Mouse (Mus musculus) CD8-positive naive resting alpha-beta T cell, adult 2 months (primary cell): ENCODE measurements at regions not wholly inside any gene's neighbourhood (a gene's known extent, or its start where the extent isn't known, plus 50 kb on each side); places are given as distances from the start of the nearest gene placed in this dataset.

Experiments
- DNase-seq, 2 experiments: peaks; one replicate each; pipeline ENCODE4 v3.0.0; 2022; ENCODE audit warnings: low read depth in 2 of 2, low spot score in 2 of 2

DNA sequence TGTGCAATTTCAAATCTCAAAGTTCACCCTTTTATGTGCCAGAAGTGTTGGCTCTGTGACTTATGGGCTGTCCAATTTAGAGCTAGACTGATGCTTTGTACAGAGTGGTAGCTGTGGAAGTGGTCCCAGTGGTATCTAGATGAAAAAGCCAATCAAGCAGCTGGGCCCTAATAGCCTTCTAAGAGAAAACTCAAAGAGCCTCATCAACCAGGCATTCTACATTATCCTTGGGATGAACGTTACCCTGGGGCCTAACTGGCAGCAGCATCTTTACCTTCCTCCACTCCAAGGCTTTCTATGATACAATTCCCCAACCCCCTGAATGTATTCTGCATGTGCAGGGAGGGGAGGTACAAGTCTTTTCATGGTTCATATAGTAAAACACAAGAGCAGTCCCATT is 140.4 kb downstream of the Gm11146 start:
- no peak for DNase-seq

DNA sequence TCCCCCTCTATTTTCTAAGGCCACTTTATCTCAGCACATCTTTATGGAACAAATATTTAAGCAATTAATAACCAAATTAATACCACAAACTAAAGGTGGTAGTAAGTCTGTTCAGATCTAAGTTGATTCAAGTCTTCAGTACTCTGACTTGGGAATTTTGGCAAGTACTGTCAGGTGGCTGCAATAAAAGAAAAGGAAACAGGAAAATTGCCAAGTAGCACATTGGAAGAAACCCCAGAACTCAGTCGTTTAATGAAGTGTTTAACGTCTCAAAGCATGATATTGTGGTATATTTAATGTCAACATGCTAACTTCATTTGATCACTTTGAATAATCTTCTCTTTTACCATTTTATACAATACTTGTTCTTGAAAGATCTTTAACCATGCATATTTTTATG is 142.2 kb downstream of the Gm11146 start:
- DNase-seq, result no peak

DNA sequence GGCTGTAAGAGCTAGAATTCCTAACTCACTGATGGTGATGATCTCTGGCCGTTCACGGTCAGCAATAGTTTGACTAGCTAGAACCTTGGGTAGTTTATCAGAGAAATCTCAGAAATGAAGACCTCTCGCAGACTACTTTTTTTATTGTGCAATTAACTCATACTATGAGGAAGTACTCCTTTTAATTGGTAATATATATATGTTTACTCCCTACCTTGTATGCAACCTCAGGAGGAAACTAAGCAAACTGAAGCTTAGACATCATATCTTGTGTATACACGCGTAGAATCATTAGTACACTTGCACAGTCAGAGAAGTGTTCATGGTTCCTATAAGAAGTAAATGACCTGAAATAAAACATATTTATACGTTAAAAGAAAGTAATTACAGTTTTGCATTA is 157.2 kb downstream of the Gm11146 start:
- no peak for DNase-seq

DNA sequence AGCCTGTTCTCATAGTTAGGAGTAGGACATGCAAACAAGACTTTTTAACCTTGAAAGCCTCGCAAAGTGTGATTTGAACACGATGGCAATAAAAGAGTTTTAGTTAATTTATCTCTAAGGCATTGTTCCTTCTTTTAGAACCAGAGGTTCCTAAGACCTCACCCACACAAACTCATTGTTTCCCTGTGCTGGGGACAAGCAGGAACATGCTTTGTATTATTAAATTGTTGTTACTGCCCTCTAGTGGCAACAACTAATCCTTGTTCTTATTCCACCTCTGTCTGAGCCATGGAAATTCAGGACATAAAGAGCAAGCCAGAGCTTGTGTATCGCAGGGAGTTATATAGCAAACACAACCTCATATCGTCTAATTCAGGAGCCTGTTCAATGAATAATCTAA is 157.9 kb downstream of the Gm11146 start:
- no peak for DNase-seq

GRCm38 (mm10) chr16:77443318-77443717 is 158.6 kb downstream of the Gm11146 start:
- no peak for DNase-seq

GRCm38 (mm10) chr16:77442866-77443265 is 159.0 kb downstream of the Gm11146 start:
- no peak for DNase-seq

DNA sequence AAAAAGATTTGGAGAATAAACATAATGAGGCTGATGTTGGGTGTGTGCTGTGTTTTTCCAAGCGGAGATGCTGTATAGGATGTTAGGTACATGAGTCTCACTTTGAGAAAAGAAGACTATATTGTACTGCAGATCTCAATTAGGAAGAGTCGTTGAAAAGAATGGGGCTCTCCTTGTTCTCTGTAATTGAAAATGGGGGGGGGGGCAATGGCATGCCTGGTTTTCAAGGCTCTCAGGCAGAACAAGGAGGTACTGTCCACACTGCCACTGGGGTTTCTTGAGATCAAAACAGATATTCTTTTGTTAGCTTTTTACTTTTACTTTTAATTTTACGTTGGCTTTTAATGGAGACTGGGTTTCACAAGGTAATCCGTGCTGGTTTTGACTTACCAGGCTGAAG is 170.5 kb downstream of the Gm11146 start:
- no peak for DNase-seq

DNA sequence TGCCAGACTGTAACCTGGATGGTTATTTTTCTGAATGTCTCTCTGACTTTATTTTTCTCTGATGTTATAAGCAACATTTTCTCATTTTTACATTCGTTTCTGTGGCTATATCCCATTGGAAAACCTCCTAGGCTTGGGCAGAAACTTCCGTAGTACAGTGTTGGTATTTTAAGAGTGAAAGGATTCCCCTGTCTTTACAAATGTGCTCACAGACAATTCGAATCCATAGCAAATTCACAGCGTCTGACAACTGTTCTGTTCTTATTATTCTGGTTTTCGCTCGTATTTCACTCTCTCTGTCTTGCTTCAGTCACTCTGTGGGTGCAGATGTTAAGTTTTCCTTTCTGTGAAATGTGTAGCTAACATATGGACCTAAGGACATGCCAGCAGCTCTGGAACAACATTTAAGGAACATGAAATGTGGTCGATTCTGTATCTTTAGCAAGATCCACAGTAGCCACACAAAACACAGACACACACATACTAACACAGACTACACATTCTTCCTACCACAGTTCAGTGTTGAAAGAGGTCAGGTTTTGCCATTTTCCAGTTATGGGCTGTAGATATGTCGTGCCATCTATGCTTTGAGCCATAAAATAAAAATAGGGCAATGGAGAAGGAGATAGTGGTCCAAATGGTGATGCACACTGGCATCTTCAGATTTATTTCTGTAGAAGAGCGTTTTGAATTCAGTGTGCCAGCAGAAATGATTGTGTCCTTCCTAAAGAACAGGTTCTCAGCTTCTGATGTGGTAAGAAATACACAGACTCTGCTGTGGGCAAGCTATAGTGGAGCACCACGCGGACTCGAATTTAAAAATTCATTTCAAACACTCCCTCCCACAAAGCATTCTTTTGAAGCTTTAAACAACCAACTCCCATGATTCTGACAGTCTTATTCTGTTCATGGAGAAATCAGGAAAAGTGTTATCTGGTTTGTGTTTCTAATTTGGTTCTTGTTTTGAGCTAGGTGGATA is 179.2 kb downstream of the Gm11146 start:
- no peak for DNase-seq

DNA sequence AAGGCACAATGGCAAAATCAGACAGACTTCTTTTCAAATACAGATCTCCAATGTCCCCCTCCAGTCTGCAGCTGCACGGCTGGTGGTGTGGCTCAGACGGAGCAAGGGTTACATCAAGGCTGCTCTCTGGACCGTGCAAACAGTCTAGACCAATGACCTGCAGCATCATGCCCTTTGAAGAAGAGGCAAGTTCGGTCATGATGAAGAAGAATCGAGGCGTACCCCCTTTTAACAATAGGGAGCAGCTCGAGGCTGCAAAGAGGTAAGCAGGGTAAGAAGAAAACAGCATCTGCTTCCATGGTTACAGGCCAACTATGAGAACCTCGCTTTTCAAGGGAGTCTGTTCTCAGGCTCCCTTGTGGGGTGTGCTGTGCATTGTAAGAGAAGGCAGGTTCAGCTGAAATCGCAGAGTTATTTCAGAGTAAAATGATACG is 180.3 kb downstream of the Gm11146 start:
- no peak for DNase-seq

- no peak for DNase-seq
Observed at GRCm38 (mm10) chr16:77421001-77421400, 180.9 kb downstream of the Gm11146 start.

GRCm38 (mm10) chr16:77420136-77420860 is 181.6 kb downstream of the Gm11146 start:
- no peak for DNase-seq

DNA sequence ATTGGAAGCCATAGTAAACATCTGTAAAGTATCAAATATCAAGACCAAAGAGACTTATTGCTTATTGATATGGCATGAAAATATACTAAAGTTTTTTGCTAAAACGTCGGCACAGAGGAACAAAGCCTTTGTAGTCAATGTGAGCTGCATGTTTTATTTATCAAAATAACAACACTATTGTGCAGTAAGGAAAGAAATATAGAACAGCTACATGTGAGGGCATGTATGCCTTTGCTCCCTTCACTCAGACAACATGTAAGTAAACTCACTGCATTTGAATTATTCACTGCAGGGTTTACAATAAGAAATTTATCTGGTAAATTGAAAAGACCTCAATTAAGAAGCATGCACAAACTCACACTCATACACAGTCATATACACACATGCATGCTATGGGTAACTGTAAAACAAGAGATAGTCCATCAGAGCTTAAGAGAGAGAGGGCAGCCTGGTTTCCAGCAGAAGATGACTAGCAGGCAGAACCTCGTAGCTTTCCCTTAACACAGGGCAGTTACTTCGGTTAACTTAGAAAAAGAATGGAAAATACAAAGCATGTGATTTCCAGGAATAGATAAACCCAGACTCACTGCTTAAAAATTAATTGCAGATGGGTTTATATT is 182.7 kb downstream of the Gm11146 start:
- DNase-seq, result no peak

DNA sequence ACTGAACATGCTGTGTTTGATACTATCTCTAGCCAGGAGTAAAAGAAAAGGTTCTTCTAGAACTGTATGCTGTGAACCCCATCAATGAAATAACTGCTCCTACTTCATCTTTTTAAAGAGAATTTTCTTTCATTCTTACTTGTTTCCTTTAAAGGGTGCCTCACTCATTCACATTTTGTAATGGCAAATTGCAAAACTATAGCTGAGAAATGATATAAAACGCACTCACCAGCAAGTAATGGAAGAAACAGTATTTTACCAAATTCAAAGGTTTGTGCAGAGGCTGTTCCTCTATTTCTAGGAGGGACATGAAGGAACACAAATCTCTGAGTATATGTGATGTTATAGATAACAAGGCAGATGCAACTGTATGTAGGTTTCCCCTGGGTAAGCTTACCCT is 183.4 kb downstream of the Gm11146 start:
- no peak for DNase-seq

DNA sequence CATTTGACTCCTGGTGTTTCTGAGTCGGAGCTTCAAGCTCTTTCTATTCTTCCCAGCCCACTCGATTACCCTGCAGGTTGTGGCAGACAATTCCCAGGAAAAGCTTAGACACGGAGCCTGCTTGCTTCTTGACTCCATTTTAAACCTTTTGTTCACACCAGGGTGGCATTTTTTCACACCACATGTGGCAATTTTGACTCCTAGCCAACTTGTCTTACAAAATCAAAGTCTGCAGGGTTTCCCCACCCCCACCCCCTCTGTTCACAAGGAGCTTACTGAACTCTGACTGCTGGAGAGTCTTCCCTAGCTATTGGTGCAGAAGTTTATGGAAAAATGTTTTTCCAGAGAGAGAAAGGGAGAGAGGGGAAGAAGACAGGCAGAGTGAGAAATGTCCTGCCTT is 184.1 kb downstream of the Gm11146 start:
- no peak for DNase-seq

GRCm38 (mm10) chr16:77414562-77414961 is 187.3 kb downstream of the Gm11146 start:
- DNase-seq, result no peak

DNA sequence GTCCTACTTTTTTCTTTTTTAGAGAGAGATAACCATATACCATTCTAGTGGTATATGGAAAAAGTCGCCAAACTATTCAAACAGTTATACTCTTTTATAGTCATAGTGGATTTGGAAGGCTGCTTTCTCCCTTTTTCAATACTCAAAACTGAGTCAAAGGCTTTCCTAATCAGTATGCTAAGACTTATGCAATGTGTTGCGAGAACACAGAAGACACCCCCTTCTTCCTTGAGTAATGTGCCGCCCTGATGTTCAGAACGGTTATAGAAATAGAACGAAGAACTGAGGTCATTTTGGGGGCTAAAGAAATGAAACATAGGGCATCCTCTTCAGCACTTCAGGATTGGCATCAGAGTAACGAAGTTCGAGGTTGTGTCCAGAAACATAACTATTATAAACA is 192.7 kb downstream of the Gm11146 start:
- no peak for DNase-seq

DNA sequence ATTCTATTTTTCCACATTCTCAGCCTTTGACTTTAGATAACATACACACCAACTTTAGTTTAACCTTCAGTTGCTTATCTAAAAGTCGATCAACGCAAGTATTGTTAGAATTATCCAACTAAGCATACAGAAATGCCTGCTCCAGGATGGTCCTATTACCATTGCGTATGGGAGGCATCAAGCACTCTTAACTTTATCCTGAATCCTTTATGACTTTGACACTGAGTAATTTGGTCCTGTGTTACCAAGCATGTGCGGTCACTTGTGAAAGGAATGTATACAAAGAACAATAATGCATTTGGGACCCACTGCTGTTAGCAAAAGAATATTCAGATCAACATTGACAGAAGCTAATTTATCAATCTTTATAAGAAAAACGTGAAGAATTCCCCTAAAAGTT is 194.9 kb downstream of the Gm11146 start:
- DNase-seq, result no peak

- no peak for DNase-seq
Observed at GRCm38 (mm10) chr16:77405859-77406258, 196.0 kb downstream of the Gm11146 start.

GRCm38 (mm10) chr16:77405181-77405818 is 196.6 kb downstream of the Gm11146 start:
- no peak for DNase-seq

DNA sequence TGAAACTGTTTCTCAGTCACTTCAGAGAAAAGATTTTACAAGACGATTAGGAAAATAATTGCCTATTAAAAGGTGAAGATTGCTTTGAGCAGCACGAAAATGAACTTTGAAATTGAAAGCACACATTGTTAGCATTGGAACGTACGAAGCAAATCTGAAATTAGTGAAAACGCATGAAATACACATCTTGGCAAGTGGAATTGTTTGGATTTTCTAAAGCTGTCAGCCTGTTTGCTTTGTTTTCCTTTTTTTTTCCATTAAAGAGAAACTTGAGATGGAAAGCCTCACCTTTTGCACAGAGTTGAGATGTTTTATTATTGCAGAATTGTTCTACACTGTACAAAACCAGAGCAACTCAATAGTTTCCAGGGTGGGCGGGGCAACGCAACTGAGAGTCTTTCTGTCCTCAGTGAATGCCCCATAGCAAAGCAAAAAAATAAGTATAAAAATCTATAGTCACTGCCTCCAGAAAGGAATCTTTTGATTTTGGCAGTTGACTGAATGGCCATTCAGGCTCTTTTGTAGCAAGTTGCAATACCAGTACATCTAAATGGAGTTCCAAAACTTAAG is 199.1 kb downstream of the Gm11146 start:
- no peak for DNase-seq
